In the genomic region with DNA sequence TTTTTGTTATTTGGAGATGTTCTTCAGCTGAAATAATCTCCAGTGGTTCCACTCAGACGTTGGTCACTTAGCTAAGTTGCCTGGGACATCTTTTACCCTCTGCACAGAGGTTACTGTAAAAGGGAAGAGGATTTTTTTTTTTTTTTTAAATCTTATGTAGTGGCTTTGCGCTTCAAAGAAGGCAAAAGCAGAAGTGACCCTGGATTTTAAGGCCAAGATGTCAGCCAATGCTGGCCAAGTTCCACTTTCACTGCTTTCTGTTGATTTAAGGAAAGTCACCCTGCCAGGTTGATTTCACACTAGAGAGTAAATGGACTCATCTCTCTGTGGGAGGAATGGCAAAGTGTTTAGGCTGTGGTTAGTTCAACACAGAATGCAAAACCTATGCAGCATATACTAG, we compare ENCODE assay signal across 19 mouse cellular contexts. TPM values are rescaled to one million over a fixed set of nuclear protein-coding genes. Genes with fewer than 3 reads are reported as not detected.
DNase-seq lines count a peak whose midpoint lies in the region; ATAC-seq lines count a peak whose summit lies in the region.
"Had no signal": no experiment of that assay in that cellular context is flagged by ENCODE, and none has a peak within 500 bp of the region (broad histone marks: within the 10 kb centered on the region; RNA-seq: fewer than 3 reads in every experiment).

No protein-coding gene starts in this region.

- 78% methylated on average over 2 of the region's 2 CpGs for WGBS in midbrain, embryonic 13.5 days

- no peak overlapping the region for H3K4me2 ChIP-seq in midbrain, embryonic 13.5 days (replicated peaks)
- H3K4me2 ChIP-seq: liver, embryonic 11.5 days; lung, embryonic 15.5 days; neural tube, embryonic 15.5 days had no signal

- H3K9ac ChIP-seq in midbrain, embryonic 13.5 days (replicated peaks) = no peak overlapping the region
- H3K9ac ChIP-seq: lung, embryonic 15.5 days; neural tube, embryonic 15.5 days had no signal

- no peaks in the 10 kb centered on the region for H3K9me3 ChIP-seq in midbrain, embryonic 13.5 days
- H3K9me3 ChIP-seq: lung, embryonic 15.5 days; midbrain, embryonic 10.5 days; neural tube, embryonic 15.5 days had no signal

- H3K4me1 ChIP-seq in midbrain, embryonic 13.5 days (replicated peaks) = no peaks in the 10 kb centered on the region
- H3K4me1 ChIP-seq: lung, embryonic 15.5 days; midbrain, embryonic 10.5 days; neural tube, embryonic 15.5 days had no signal

- H3K36me3 ChIP-seq in splenic B cell, adult 2 months (ENCODE audit: control insufficient read depth, insufficient read depth, low read length, poor library complexity, severe bottlenecking) = no peaks in the 10 kb centered on the region
- H3K36me3 ChIP-seq in midbrain, embryonic 13.5 days = no peaks in the 10 kb centered on the region
- H3K36me3 ChIP-seq: lung, embryonic 15.5 days; midbrain, embryonic 10.5 days; neural tube, embryonic 15.5 days had no signal

- no peaks in the 10 kb centered on the region for H3K27me3 ChIP-seq in splenic B cell, adult 2 months (ENCODE audit: control insufficient read depth, insufficient read depth, low read length, poor library complexity, severe bottlenecking)
- H3K27me3 ChIP-seq in midbrain, embryonic 13.5 days = no peaks in the 10 kb centered on the region
- H3K27me3 ChIP-seq: lung, embryonic 15.5 days; neural tube, embryonic 15.5 days had no signal

- no peak overlapping the region for H3K27ac ChIP-seq in midbrain, embryonic 13.5 days
- H3K27ac ChIP-seq: lung, embryonic 15.5 days; midbrain, embryonic 10.5 days; neural tube, embryonic 15.5 days had no signal

- DNase-seq in adrenal gland, postnatal 10 days = peak; percentile 24
- DNase-seq in adrenal gland, postnatal 25 days = no peak
- peak; percentile 1 for DNase-seq in spleen, adult 12 weeks (ENCODE audit: low spot score)
- DNase-seq in spleen, postnatal 14 days (ENCODE audit: low spot score in 2 of 2) = no peak
- DNase-seq in splenic B cell, adult 2 months (ENCODE audit: low read depth, low spot score) = peak; percentile 83
- DNase-seq: cerebellum, adult 2 months; gastrocnemius, postnatal 14 days; kidney, adult 9 months; layer of hippocampus, postnatal 36 days; right cerebral cortex, adult 18-20 months; thymus, postnatal 14 days had no signal

- no peak overlapping the region for H3K4me3 ChIP-seq in midbrain, embryonic 13.5 days (replicated peaks)
- H3K4me3 ChIP-seq: lung, embryonic 15.5 days; midbrain, embryonic 10.5 days; myocyte; neural tube, embryonic 15.5 days had no signal

- ATAC-seq in megakaryocyte, adult 5-6 weeks (ENCODE audit: poor library complexity, severe bottlenecking) = peak; percentile 98
- no peak for ATAC-seq in midbrain, embryonic 13.5 days
- no peak for ATAC-seq in cerebellum, adult (ENCODE audit: insufficient number of reproducible peaks, low FRiP score, low TSS enrichment)

RNA-seq across cellular contexts. Expression of a gene that starts 58.4 kb away (rescaled TPM):
- 1 to 10 TPM; 4.1 to 5.6 TPM for total RNA-seq in adrenal gland, postnatal 10 days (2021)
- total RNA-seq in adrenal gland, postnatal 25 days (2021) = 1.1 TPM in 2 replicates
- total RNA-seq in megakaryocyte, adult 5-6 weeks (2015) = 30.5 and 33.2 TPM in 2 replicates
- total RNA-seq in megakaryocyte, adult 5-6 weeks (2017) = 20.6 and 21.2 TPM in 2 replicates
- 0.54 and 0.90 TPM in 2 replicates for polyA plus RNA-seq in midbrain, embryonic 13.5 days (2015; fragmentation: Nextera tagmentation; extraction: Ambion mirVana)

Comparison
In these comparisons a context has a peak if more than half of its experiments do, and no peak if none do; other contexts are left out.
1. DNase-seq: peak in adrenal gland, postnatal 10 days (single experiment), spleen, adult 12 weeks (single experiment) and splenic B cell, adult 2 months (single experiment); none in adrenal gland, postnatal 25 days (single experiment) and spleen, postnatal 14 days (0 of 2).